Mouse (Mus musculus): ENCODE data around the gene Taar8b.
A peak's percentile ranks its signal among the peaks of the same experiment; 100 is the strongest.
"Not testable (repeated sequence)": the region's sequence is repeated elsewhere in the genome, so short reads cannot be mapped to it uniquely, and the experiment has no call there.

Gene Taar8b

DNA sequence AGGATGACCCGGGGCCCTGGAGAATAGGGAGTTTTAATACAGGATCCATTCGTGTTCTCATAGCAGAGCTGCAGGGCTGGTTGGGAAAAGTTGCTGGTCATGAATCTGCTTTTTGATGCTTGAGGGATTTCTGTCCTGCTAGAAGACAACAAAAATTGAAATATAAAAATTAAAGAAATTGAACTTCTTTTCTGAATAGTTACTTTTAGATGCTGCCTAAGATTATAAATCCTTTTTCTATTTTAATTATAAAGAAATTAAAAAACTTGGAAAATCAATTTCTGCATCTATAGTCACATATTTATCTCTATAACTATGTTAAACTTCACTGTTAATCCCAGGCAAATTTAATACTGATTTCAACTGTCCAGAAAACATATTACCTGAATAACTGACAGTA is at the start of gene Taar8b:
Gene Taar8b (minus strand): TSS at position 101 of the 400 bp plus-strand sequence.
- no peak for DNase-seq (ENCODE audit: low read depth, low spot score)

GRCm38 (mm10) chr10:24138623-24139261 is 46.6 kb upstream of the Taar8b start:
- DNase-seq (ENCODE audit: low read depth, low spot score) = no peak

DNA sequence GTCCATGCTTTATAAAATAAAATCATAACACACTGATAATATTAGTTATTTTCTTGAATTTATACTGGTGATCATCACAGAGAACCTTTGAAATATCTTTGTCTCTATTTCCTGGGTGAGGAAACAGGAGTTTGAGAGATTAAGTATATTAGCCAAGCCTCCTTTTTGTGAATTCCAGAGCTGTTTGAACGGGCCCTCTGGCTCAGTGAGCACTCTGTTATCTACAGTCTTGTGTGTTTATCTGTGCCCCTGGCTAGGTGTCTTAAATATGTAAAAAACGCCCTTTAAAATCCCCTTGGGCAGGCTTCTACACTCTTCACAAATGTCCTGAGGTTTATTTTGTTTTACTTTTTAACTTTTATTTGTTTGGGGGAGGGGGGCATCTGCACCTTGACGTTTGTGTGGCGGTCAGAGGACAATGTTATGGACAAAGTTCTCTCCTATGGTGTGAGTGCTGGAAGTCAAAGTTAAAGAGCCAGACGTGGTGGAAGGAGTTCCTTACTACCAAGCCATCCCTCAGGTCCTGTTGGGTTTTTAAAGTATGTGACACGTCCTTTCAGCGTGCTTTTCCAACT is 42.1 kb upstream of the Taar8b start:
- no peak for DNase-seq (ENCODE audit: low read depth, low spot score)

GRCm38 (mm10) chr10:24133132-24133531 is 41.0 kb upstream of the Taar8b start:
- peak; percentile 22 for DNase-seq (ENCODE audit: low read depth, low spot score)

- peak; percentile 86 for DNase-seq (ENCODE audit: low read depth, low spot score)
These were observed 40.2 kb upstream of the Taar8b start for GRCm38 (mm10) chr10:24132273-24132672.

DNA sequence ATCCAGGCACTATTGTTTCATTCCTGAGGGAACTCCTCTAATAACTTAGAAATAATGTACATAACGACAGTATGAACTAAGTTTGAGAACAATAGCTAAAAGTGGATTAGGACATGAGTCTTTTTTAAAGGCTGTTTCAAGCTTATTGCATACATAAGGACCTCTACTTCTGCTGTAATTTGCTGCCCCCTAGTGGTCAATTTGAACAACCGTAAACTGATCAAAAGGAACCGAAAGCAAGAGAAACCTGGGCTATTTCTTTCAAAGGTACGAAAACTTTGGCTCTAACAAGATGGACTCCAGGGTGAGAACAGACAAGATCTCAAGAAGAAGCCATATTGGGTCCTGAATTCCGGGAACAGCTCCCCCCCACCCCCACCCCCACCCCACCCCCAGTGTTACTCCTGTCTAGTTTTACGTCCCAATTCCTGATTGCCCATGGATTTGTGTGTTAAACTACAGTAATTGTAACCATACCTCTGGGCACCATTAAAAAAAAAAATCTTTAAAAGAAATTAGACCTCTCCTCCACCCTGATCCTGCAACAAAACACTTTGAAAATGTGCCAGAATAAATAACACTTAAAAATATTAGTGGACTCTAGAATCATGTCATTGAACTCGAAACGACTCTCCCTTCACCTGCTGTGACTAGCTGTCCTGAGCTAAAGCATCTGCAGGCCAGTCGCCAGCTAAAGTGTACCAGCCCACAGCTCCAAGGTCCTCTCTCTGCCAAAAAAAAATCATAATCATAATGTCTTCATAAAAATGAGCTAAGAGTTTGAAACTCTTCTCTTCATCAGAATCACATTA is 39.6 kb upstream of the Taar8b start:
- DNase-seq (ENCODE audit: low read depth, low spot score) = peak; percentile 90

GRCm38 (mm10) chr10:24111116-24111778 is 19.2 kb upstream of the Taar8b start:
- peak; percentile 58 for DNase-seq (ENCODE audit: low read depth, low spot score)

GRCm38 (mm10) chr10:24109434-24109833 is 17.3 kb upstream of the Taar8b start, which contains the start of gene Taar9:
Gene Taar9, minus strand, starts transcription at chr10:24109534.
- not testable (repeated sequence) for DNase-seq (ENCODE audit: low read depth, low spot score)

DNA sequence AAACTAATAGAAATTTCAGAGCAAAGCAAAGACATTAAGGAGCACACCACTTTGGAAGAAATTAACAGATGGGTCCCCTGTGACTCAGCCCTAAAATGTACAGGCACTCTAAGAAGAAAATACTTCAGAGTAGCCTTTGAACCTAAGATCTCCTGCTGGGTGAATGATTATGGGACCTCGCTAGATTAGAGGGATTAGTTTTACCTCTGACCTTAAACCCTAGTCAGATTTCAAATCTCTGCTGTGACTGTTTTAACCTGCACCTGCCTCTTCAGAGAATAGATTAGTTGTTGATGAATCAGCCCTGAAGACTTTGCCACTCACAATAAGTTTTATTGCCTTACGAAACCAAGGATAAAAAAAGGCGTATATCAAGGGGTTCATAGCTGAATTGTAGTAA is 16.1 kb upstream of the Taar8b start:
- DNase-seq (ENCODE audit: low read depth, low spot score) = no peak

DNA sequence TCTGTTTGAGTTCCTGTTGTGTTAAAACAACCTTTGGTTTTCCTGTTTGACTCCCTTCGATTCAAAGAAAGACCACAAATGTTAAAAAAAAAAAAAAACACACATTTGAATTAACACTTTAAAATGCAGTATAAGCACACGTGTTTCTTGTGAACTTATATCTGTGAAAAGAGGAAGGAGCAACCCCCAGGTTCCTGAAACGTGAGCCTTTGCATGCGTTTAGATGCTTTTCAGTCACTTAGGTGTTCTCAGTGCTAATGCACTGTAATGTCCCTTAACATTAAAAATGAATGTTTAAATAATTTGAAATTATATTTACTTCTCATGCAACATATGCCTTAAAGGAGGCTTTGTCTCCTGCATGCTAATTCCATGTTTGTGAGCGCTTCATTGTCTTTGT is 15.7 kb upstream of the Taar8b start:
- DNase-seq (ENCODE audit: low read depth, low spot score) = no peak

DNA sequence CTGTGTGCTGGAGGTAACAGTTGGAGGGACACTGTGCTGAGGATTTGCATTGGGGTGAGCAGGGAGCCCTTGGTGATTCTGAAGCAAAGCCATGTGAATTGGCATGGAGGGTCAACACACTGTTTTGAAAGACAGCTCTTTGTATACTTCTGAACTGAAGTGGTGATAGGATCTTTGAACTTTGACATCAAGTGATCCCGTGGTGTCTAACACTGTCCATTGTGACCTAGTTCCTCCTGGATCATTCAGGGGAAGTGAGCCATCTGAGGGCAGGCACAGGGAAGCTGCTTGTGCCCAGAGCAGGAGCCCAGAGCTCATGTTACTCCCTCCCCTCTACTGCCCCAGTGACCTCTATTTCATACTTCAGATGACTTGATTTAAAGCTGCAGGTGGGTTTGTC is 11.2 kb upstream of the Taar8b start:
- not testable (repeated sequence) for DNase-seq (ENCODE audit: low read depth, low spot score)

DNA sequence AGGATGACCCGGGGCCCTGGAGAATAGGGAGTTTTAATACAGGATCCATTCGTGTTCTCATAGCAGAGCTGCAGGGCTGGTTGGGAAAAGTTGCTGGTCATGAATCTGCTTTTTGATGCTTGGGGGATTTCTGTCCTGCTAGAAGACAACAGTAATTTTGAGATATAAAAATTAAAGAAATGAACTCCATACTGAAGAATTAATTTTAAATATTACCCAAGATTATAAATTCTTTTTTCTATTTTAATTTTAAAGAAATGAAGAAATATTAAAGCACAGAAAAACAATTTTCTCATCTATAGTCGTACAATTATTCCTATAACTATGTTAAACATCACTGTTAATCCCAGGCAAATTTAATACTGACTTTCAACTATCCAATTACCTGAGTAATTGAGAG is 9.7 kb upstream of the Taar8b start, which contains the start of gene Taar8c:
Gene Taar8c (minus strand): TSS at position 101 of the 400 bp plus-strand sequence.
- not testable (repeated sequence) for DNase-seq (ENCODE audit: low read depth, low spot score)

GRCm38 (mm10) chr10:24097010-24097409 is 4.9 kb upstream of the Taar8b start:
- DNase-seq (ENCODE audit: low read depth, low spot score) = not testable (repeated sequence)

DNA sequence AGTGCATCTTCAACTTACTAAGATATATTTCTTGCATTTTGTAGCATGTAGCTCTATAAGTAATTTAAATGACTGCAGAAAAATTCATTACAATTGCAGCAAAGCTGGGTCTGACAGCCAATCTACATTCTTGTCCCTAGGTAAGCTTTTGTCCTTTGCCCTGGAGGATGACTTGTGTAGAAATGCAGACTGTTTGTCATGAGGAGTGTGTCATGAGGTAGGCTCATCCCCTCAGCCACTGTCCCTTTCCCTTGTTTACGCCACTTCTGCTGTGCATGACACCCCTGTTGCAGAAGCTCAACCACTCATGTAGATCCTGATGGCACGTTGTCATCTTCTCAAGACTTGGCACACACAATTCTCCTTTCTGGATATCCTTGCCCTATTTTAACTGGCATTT is 4.9 kb downstream of the Taar8b start:
- DNase-seq (ENCODE audit: low read depth, low spot score) = no peak

DNA sequence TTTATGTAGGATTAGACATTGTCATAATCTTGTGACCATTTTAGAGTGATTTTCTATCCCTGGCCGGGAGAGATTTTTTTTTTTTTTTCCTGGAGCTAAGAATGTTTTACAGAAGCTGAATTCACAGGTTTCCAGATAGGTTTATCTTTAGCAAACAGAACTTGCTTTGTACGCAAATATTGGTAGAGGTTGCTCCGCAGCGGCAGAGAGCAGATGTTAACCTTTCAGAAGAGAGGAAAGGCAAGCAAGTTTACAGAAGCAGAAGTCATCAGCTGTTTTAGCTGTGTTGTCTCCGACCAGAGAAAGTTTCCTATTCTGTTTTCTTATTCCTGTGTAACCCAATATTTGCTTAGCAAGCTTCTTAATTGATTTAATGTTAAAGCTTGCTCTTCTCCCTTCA is 5.5 kb downstream of the Taar8b start:
- DNase-seq (ENCODE audit: low read depth, low spot score) = no peak

DNA sequence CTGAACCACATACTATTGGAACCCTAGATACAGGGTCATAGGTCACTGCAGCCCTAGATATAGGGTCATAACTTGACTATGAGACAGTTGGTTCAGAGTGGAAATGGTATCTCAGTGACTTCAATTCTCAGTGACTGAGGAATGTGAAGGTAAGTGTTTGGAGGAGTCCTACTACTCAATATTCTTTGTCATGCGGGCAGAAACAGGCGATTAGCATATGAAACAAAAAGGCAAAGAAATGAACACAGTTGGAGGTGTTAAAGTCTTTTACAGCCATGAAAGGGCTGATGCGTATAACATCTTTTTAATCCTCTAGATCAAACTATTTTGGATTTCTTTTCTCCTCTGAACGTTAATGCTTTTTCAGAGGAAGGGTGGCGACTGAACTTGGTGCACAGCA is 6.2 kb downstream of the Taar8b start:
- DNase-seq (ENCODE audit: low read depth, low spot score) = peak; percentile 14

DNA sequence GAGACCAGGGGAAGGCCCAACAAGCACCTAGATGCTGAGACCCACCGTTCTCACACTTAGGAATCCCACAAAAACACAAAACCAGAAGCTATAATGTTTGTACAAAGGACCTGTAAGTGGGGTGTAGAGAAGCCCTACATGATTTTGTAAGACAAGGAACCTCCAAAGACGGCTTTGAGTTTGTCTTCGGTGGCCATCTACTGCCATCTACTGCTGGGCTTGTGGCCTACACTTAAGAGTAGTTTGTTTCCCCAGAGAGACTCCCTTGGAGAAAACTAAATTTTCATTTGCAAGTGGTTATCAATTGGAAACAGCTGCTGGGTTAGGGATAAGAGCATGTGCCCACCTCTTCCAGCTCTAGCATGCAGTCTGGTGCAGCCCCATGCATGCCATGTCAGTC is 11.9 kb downstream of the Taar8b start:
- peak; percentile 50 for DNase-seq (ENCODE audit: low read depth, low spot score)

DNA sequence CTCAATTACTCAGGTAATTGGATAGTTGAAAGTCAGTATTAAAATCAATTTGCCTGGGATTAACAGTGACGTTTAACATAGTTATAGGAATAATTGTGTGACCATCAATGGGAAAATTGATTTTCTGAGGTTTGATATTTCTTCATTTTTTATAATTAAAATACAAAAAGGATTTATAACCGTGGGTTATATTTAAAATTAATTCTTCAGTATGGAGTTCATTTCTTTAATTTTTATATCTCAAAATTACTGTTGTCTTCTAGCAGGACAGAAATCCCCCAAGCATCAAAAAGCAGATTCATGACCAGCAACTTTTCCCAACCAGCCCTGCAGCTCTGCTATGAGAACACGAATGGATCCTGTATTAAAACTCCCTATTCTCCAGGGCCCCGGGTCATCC is 15.9 kb downstream of the Taar8b start, which contains the start of gene Taar8a:
Gene Taar8a (plus strand): TSS at position 301 of the 400 bp plus-strand sequence.
- not testable (repeated sequence) for DNase-seq (ENCODE audit: low read depth, low spot score)

GRCm38 (mm10) chr10:24074751-24075150 is 17.3 kb downstream of the Taar8b start:
- DNase-seq (ENCODE audit: low read depth, low spot score) = not testable (repeated sequence)

DNA sequence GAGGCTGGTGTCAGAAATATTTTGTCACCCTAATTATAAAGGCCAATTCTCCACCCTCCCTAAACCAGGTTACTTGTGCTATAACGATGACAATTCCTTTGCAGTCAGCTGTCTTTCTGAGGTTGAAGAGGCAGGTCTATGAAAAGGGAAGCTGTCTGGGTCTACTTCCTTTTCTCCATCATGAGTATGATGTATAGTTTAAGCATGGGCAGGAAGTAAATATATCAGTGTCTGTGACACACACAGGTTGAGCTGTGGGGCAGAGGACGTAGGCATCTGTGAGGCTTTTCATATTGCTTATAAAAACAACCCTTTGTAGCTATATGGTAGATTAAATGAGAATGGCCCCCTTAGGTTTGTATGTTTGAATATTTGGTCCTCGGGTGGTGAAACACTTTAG is 33.1 kb downstream of the Taar8b start:
- DNase-seq (ENCODE audit: low read depth, low spot score) = no peak

DNA sequence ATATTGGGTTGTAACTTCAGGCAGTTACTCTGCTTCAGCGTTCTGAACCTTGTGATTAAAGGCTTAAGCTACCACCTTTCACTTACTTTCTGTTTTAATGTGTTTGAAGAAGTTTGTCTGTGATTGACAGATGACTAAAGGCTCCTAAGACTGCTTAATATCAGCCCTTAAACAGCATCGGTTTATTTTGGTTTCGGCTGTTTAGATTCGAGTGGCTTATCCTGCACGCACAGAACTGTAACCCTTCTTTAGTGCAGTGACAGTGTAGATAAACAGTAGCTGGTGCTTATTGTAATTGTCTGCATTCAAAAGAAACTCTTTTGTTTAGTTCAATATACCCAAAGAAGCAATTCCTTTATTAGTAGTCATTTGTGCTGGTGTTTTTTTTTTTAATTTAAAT is 40.1 kb downstream of the Taar8b start:
- no peak for DNase-seq (ENCODE audit: low read depth, low spot score)

- DNase-seq (ENCODE audit: low read depth, low spot score) = no peak
These were observed 42.9 kb downstream of the Taar8b start, which contains the start of gene Taar7f for GRCm38 (mm10) chr10:24049210-24049609. Gene Taar7f, plus strand, starts transcription at chr10:24049510.
